Mouse (Mus musculus): ENCODE data around the gene Slco2b1. TPM values are rescaled to one million over a fixed set of nuclear protein-coding genes. Genes with fewer than 3 reads are reported as not detected.
"Not testable (repeated sequence)": the region's sequence is repeated elsewhere in the genome, so short reads cannot be mapped to it uniquely, and the experiment has no call there.

The Slco2b1 gene
- total RNA-seq, 2 experiments from 2014 or later = 17.6 to 18.0 TPM

DNA sequence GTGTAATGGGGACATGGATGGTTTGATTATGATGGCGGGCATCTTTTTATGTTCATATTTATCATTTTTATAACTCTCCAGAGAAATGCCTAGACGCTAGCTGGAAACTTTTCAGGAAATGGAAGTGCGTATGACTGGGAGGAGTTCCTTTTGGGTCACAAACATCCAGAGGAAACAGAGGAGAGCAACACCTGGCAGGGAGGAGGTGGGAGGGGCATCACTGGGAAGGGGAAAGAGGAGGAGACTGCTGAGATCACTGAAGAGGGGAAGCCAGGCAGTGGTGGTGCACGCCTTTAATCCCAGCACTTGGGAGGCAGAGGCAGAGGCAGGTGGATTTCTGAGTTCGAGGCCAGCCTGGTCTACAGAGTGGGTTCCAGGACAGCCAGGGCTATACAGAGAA lies 16.7 kb downstream of the Slco2b1 start:
- not testable (repeated sequence) for DNase-seq (ENCODE audit: low spot score in 2 of 2)

DNA sequence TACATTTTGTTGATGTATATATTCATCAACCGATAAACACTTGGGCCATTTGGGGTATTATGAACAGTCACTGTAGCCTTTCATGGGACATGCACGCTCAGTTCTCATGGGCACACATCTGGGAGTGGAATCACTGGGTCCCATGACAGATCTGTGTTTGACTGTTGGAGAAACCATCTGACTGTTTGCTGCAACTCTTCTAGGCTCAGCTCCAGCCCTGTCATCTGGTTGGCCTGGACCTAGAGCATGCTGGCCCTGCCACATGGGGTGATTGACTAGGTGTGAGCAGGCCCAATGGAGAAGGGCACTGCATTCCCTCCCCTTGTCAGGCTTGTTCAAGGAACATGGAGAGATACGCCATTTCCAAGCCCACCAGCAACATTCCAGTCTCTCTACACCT lies 17.2 kb downstream of the Slco2b1 start:
- DNase-seq (ENCODE audit: low spot score in 2 of 2) = no peak

DNA sequence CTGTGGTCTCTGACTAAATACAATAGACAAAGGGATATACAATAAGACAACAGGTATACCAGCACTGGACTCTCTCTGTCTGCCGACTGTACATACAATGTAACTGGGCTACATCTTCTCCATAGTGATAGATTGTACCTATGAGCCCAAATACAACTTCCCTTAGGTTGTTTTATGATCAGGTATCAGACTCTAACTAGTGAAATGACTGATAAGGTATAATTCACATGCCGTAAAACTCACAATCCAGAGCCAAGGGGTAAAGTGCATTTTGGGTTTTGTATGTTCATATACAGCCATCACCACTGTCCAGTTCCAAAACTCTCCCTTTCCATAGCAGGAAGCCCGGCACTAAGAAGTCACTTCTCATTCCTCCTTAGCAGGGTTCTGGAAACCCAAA lies 17.8 kb downstream of the Slco2b1 start:
- no peak for DNase-seq (ENCODE audit: low spot score in 2 of 2)

DNA sequence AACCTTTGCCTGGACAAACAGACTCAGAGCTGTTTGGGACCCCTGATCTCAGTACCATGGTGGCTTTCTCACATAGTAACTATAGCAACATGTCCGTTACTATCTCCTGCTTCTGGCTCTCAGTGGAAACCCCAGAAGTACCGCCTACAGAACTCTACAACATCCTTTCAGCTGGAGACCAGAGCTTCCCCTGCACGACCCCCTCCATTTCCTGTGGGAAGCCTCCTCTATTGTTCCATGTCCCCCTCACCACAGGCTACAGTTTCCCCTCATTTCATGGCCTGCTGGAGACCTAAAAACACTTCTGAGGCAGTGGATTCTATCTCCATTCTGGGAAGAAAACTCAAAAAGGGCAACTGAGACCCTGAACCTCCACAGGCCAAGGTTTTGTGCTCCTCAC lies 18.7 kb downstream of the Slco2b1 start:
- DNase-seq (ENCODE audit: low spot score in 2 of 2) = no peak

DNA sequence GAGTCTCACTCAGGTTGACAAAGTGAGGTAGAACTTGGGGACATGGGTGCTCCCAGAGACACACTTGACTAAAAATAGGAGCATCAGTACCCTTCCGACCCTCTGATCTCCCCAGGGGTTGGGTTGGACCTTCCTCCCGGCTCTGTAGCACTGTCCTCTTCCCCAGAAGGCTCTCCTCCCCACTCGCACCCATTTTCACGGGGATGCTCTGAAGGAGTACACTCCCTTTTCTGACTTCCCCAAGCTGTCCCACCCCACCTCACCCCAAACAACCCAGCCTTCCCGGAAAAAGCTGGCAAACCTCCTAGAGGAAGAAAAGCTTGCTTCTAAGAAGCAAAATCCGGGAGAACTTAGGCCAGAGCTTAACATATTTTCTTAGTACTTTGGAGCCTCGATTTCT lies 20.3 kb downstream of the Slco2b1 start:
- DNase-seq (ENCODE audit: low spot score in 2 of 2) = no peak

DNA sequence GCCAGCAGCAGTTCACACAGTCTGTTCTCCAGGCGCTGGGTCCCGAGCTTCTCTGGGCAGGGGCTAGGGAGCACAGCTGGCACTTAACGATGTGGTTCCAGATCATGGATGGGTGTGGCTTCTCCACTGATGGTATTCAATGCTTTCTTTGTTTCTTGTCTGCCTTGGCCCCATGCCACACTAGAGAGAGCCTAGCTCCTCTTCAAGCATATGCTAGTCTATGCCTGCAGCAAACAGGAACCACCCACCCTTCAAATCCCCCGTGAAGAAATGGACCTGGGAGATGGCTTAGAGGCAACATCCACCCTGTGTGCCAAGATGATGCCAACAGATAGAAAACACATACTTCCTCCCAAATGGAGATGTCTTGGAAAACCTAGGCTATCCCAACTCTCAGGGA lies 27.1 kb downstream of the Slco2b1 start:
- DNase-seq (ENCODE audit: low spot score in 2 of 2) = no peak

DNA sequence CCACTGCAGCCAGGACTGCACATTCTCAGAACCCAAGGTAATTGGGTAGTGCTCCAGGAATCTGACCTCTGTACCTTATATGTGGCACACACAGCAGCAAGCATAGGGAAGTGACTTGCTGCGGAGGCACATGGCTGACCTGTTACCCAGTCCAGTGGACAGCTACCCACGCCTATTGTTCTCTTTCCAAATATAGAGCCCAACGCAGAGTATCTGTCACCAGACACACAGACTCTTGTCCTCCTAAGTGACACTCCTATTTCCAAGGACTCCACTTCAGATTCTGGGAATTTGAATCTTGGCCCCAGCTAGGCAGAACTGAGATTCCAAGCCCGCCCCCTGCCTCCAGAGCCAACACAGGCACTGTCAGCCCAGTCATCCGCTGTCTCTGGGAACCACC lies 30.4 kb downstream of the Slco2b1 start:
- no peak for DNase-seq (ENCODE audit: low spot score in 2 of 2)

DNA sequence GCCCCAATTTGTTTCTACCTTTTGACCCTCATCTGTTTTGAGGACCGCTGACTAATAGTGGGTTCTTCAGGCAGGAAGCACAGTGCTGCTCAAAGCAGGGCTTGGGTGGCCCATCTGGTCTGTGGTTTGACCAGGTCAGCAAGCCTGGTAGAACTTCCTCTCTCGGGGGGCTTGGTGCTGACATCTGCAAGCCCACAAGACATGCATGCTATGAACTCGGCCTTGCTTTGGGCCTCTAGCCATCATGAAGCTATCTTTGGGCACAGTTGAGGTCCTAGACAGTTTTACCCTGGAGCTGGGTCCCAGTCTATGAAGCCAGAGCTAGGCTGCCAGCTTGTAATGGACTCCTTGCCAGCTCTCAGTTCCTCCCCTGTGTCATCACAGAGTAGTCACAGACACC lies 36.2 kb downstream of the Slco2b1 start:
- DNase-seq (ENCODE audit: low spot score in 2 of 2) = peak in 1 of 2 experiments; percentile 44

DNA sequence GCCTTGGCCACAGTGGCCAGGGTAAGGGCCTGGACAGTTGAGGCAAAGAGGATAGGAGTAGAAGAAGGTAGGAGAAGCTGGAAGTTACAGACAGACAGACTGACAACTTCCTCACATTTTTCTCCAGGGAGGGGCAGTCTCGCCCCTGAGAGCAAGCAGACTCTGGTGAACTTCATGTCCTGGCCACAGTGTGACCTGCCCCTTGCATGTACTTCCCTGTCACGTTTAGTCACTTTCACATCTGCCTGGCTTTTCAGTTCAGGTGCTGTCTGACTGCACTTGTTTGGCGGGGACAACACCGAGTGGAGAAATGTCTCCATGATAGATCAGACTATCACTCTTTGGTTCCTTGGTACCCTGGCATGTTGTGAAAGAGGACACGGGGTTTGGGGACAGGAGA lies 36.9 kb downstream of the Slco2b1 start:
- DNase-seq (ENCODE audit: low spot score in 2 of 2) = no peak

DNA sequence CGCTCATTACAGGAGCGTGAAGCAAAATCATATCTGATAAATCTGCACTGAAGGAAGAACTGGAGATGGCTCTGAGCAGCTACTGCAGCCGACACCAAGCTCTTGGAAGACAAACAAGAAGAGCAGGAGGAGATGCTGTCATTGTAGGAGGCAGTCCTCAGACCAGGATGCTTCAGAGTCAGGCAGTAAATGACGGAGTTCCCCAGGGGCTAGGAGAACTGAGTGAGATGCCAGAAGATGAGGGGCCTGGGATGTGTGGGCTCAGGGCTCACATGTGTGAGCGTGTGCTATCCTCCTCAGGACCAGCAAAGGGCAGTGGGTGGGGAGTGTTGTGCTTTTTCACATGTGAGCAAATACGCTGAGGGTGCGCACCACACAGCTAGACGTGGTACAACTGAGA lies 38.0 kb downstream of the Slco2b1 start:
- DNase-seq (ENCODE audit: low spot score in 2 of 2) = no peak

DNA sequence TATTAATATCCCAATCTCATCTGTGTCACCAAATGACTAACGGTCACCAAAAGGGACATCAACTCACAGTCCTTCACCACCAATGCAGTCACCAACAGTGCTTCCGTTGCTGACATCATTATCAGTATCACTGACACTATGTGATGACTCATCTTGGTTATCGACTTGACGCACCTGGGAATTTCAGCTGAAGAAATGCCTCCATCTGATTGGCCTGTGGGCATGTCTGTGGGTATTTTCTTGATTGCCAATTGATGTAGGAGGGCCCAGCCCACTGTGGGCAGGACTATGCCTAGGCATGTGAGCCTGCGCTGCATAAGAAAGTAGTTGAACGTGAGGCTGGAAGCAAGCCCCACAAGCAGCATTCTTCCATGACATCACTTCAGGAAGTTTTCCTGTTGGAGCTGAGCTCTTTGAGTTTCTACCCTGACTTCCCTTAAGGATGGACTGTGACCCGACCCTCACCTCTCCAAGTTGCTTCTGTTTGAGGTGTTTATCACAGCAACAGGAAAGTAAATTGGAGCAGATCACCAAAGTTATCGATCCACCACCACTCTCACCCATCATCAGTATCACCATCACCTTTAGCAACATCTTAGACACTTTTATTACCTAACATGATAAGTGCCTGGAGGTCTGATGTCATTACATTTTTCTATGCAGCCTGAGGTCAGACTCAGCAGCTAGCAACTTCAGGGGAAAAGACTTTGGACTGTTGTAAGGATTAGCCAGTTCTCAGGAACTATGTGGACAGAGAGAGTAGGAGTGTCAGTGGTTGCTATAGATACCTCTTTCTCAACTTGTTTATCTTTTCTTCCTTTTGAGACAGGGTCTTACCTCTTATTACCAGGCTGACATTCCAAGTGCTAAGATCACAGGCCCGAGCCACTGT lies 39.4 kb downstream of the Slco2b1 start:
- DNase-seq (ENCODE audit: low spot score in 2 of 2) = no peak

DNA sequence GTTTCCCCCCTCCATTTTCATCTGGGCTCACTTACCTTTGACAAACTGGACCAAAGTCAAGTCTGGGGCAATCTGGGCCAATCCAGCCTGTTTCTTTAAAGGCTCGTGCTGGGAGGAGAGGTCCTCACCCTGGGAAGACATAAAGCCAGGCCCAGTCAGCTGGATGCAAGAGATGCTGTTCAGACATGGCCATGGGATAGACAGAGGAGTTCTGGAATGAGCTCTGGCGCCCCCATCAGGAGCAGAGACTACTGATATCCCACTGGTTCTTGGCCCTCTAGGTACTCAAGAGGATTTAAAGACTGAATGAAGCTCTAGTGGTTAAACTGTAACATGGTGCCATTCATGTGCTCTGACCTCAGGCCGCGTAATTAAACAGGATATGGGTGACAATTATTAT lies 40.2 kb downstream of the Slco2b1 start:
- no peak for DNase-seq (ENCODE audit: low spot score in 2 of 2)

DNA sequence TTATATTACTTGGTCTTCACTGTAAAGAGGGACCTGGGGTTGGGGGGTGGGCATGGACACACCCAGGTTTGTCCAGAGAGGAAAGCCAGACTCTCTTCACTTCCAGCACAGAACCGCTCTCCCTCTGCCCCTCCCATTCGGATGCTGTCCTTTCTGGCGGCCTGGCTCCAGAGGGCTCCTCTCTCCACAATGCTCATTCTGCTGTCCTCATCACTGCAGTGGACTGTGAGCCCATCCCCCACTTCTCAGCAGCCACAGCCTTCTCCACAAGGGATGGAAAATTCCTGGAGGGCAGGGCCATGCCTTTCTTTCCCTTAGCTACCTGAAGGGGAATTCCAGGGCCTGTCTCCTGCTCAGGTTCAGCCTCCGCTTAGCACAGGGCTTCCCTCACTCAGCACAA lies 42.3 kb downstream of the Slco2b1 start:
- no peak for DNase-seq (ENCODE audit: low spot score in 2 of 2)

DNA sequence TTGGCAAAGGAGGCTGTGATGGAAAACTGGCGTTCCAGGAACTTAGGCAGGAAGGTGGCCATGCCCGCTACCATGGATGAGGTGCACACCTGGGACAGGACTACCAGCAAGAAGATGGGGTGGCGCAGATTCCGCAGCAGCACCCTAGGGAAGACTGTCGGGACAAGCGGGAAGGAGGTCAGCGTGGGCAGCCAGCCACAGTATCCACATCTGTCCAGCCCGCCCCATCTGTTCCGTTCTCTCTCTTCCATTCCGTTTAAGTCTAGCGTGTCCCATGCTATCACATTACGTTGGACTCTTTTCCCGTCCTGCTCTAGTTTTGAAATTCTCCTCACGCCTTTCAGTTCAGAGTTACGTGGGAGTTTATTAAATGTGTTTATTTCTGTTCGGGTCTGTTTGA lies 44.0 kb downstream of the Slco2b1 start:
- no peak for DNase-seq (ENCODE audit: low spot score in 2 of 2)

DNA sequence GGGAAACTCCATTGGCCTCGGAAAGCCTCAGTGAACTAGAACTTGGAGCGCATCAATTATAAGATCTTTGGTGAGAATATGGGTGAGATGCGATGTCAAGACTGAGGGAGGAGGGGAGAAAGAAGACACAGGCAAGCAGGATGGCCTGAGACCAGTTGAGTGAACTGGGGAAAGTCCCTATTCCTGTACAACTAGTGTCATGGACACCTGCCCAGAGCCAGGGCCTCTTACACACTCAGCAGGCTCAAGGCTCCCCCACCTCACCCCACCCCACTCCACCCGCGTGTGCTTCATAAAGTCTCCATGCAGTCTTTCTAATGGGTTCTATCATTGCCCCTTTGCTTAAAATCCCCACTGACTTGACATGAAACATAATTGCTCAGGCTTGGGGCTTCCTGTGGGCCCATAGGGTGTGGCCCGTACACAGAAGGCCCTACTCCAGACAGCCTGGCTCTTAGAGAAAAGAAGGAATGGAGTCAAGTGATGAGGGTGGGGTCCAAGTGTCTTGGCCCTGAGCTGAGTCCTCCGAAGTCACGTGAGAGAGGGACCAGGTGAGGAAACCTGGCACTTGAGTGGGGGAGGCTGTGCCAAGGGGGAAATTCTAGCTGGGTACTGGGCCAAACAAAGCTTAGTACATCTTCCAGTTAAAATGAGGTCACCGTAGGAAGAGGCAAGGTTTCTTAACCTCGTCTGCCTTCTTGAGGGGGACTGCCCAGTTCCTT lies 45.2 kb downstream of the Slco2b1 start:
- no peak for DNase-seq (ENCODE audit: low spot score in 2 of 2)

DNA sequence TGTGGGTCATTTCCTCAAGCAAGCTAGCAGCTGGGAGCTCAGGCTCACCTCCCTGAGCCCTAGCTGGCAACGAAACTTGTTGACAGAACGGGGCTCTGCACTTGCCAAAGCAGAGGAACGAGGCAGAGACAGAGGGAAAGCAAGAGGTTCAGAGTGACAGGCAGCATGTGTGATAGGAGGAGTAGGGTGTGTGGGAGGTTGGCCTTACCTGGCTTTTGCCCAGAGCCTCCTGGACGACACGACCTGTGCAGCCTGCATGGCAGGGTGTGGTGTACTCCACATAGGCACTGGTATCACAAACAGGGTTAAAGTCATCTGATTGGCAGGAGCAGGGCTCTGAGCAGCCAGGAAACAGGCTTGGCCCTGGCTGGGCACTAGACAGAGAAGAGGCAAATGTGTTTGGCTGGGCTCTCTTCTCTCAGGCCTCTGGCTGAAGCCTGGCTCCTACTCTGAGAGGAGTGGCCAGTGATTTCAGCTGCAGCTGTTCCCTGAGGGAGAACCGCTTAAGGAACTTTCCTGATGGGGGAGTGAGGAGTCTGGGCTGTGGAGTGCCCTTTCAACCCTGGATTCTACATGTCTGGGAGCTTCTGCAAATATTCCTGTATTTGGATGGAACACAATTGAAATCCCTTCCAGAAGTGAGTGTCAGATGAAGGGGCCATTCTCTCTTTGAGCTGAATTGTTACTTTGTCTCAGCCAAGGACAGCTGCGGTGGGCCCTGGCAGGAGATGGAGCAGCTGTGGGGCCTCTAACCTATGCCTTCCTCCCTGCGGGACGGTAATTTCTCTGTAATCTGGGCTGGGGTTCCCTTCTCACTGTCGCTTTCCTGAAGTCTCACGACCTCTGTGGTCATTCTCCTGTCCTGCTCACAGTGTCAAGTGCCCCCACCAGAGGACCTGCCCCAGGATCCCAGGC lies 46.3 kb downstream of the Slco2b1 start:
- DNase-seq (ENCODE audit: low spot score in 2 of 2) = peak; percentile 68 to 69

DNA sequence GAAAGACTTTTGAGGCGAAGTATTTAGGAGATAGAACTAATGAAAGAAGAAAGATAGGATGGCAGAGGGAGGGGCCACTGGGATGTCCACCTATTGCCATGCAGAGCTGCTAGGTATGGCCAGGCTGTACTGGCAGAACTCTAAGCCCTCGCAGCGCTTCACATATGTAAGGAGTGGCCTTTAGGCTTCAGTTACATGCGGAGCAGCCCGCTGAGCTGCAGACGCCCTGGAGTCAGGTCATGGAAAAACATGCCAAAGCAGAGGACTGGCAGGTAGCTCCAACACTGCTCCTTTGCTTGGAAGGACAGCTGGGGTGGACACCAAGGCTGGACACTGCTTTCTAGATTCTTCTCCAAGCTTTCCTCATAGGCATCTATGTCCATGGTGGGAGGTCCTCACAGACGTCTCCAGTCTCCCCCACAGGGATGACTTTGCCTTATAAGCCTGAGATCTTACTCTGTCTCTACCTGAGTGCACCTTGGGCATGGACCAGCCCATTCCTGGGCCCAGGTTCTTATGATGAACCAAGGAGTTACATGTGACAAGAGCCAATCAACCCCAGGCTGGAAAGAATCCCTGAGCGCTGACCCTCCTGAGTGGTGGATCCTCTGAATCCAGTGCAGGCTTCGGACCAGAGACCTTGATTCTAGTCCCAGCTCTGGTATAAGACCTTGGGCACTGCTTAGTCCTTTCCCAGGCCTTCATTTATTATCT lies 47.5 kb downstream of the Slco2b1 start:
- no peak for DNase-seq (ENCODE audit: low spot score in 2 of 2)

DNA sequence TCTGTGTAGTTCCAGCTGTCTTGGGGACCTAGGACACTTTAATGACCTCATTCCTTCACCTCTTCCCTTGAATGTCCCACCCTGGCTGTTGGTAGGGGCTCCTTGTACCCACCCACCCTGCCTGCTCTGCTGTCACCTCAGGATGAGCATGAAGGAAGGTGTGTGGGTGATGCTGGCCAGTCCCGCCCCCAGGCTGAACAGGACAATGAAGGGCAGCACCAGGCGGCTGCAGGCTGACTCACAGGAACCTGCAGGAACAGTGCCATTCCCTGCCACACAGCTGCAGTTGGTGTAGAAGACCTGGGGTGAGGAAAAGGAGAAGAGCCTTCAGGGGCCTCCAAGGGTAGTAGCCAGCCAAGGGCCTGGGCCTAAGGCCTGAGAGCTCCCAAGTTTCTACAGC lies 48.8 kb downstream of the Slco2b1 start:
- no peak for DNase-seq (ENCODE audit: low spot score in 2 of 2)

DNA sequence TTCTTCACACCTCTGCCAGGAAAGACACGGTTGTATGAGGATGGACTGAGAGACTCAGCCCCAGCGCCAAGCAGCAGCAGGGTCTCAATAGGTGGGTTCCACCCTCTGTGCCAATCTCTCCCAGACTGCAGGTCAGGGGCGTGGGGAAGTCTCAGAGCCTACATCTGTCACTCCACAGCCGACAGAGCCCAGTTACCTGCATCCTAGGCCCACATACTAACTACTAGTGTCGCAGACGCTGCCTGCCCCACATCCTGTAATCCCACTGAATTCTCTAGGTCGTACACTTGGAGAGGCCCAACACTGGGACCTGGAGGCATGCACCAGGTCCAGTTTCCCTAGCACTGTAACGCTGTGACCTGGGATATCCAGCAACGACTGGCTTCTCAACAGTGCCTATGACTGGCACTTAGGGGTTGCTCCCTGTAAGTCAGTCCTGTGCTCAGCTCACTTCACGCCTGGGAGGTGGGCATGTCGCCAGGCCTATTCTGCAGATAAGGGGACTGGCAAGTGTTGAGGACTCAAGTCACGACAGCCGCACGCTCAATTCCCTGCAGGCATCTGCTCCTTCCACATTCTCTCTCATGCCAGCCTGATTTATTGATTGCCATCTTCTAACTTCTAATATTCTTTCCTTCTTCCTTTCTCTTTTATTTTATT lies 49.4 kb downstream of the Slco2b1 start:
- DNase-seq (ENCODE audit: low spot score in 2 of 2) = no peak

DNA sequence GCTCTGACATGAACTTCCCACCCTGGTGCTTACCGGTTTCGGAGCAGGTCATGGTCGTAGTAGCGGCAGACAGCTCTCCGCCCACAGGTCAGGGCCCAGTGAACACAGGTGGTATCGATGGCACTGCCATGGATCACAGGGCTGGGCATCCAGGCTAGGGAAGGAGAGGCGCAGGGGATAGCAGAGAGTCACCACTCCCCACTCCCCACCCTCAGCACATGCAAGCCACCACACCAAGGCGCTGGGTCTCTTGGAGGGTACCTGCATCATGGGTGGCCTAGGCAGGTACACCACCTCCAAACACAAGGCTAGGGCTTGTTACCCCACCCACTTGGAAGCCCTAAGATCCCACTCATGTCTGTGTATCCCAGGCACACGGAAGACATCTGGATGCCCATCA lies 50.1 kb downstream of the Slco2b1 start:
- DNase-seq (ENCODE audit: low spot score in 2 of 2) = no peak
